Mouse (Mus musculus) layer of hippocampus, adult 9-11 months (tissue): ENCODE measurements around the gene Slc39a3.
A peak's percentile ranks its signal among the peaks of the same experiment; 100 is the strongest.

ENCODE experiments used
- DNase-seq: peaks from one replicate; pipeline ENCODE4 v3.0.0; 2022

Gene Slc39a3

GRCm38 (mm10) chr10:81041458-81042175, 4.4 kb upstream of the Slc39a3 start:
- DNase-seq: peak; percentile 54

DNA sequence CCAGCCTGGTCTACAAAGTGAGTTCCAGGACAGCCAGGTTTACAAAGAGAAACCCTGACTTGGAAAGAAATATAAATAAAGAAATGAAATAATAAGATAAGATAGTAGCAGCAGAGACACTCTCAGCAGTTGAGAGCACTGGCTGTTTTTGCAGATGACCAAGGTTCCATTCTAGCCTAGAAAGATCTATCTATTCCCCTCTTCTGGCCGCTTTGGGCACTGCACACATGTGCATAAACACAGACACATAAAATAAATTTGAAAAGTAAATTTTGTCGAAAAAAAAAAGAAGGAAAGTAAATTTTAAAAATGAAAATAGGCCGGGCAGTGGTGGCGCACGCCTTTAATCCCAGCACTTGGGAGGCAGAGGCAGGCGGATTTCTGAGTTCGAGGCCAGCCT, 975 bp downstream of the Slc39a3 start:
- no peak for DNase-seq

GRCm38 (mm10) chr10:81033586-81033985, 3.6 kb downstream of the Slc39a3 start:
- DNase-seq: no peak

- DNase-seq: no peak
These were observed 8.2 kb downstream of the Slc39a3 start for GRCm38 (mm10) chr10:81029031-81029430.

DNA sequence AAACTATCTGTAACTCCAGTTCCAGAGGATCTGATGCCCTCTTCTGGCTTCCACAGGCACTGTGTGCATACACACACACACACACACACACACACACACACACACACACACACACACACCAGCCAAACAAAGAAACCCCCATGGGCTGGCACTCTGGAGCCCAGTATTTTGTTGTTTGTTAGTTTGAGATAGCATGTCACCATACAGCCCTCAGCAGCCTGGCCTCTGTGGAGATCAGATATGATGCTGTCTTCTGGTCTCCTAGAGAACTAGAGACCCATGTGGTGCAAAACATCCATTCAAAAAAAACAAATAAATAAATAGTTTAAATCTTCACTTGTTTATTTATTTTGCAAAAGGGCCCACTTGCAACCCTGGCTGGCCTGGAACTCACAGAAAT, 9.0 kb downstream of the Slc39a3 start:
- no peak for DNase-seq

DNA sequence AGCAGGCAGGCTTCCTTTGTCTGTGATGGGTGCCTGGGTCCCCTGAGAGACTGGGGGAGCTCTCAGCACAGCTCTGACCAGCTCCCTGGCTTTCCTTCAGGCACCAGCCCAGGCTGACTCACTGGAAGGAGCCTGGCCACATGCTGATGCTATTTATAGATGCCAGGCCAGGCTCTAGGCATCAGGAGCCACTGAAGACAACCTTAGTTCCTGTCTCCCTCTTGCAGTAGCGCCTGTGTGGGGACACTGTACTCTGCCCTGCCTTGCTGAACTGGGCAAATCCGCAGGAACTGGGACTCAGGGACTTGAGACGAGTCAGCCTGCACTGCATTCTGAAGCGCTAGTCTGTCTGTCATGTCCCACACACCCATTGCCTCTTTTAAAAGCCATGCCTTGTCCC, 9.9 kb downstream of the Slc39a3 start:
- no peak for DNase-seq

GRCm38 (mm10) chr10:81026857-81027256, 10.4 kb downstream of the Slc39a3 start:
- no peak for DNase-seq

DNA sequence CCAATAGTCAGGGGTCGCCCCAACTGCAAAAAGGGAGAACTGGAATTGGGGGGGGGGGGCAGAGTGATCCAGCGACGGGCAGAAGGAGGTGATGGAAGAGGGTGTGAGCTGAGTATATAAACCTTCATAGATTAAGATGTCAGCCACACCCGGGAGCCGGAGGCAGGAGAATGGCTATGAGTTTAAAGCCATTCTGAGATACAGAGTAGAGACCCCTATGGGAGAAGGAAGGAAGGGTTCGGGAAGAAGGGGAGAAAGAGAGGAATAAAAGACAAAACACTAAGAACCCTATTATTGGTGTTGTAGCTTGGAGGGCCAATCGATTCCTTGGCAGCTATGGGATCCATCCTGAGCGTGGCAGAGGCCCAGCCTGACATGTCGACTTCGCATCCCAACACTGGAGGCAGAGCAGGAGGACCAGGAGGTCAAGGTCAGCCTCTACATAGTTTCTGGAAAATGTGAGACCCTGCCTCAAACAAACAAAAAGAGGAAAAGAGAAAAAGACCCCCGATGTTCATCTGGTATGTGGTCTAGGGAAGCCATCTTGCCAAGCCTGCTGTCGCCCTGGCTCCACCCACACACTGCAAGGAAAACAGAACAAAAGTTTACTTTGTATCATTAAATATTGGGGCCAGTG, 11.5 kb downstream of the Slc39a3 start, which contains the start of gene Diras1:
Gene Diras1, minus strand, starts transcription at position 24 of the 637 bp plus-strand sequence.
- DNase-seq: no peak

DNA sequence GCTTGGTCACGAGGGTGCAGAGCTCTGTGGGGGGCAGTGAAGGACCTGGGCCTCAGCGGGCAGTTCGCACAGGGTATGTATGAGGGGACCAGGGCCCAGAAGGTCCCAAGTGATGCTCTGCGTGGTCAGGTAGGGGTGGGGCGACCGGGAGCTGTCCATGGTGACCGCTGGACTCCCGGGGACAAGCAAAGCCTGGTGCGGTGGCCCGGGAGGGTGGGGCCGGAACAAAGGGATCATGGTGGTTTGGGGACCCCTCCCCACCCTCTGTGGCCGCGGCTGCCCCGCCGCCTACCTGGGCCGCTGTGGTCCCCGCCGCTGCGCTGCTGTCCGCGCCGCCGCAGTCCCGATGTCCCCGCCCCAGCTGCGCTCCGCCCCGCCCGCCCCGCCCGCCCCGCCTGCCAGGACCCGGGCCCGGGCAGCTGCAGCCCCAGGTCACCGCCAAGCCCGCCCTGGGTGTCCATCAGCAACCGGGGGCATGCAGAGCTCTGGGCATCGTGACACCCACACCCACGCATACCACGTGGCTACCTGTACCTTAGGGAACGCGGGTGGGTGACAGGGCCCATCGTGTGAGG, 12.1 kb downstream of the Slc39a3 start:
- DNase-seq: no peak

DNA sequence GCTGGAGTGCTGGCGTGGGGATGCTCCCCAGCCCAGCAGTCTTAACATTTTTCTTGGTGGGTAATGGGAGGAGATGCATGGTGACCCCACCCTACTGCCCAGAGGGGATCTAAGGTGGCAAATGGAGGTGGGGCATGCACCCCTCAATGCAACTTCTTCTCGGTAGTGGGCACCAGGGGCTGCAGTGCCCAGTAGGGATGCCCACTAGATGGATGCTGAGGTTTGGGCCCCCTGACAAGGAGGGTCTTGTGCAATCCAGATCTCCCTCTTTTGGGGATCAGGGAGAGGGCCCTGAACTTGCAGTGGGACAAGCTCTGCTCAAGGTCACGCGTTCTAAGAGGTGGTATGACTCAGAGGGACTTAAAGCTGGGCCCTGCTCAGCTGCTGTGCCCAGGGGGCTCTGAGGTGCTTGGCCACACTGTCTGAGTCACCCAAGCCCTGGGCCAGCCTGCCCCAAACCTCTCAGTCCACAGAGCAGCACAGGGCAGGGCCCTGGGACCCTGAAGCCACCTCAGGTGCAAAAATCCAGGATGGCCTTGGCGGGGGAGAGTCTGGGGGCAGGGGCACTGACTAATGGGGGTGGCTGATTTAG, 12.8 kb downstream of the Slc39a3 start:
- DNase-seq: no peak

- DNase-seq: no peak
These were observed 14.5 kb downstream of the Slc39a3 start for GRCm38 (mm10) chr10:81022744-81023143.

- DNase-seq: no peak
These were observed 15.6 kb downstream of the Slc39a3 start for GRCm38 (mm10) chr10:81021547-81022110.

DNA sequence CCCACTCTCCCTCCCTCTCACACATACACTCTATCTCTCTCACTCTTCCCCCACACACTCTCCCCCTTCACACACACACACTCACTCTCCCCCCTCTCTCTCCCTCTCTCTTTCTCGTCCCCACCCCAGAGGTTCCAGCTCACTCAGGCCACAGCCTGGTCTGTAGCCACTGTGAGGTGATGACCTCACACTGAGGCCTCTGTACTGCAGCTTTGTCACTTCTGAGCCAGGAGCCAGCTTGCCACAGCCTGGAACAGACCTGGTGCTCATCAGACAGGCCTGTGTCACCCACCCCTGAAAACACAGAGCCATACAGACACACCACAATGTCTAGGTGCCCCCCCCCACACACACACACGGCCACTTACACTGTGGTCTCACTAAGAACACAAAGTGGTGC, 17.0 kb downstream of the Slc39a3 start:
- DNase-seq: peak; percentile 76

GRCm38 (mm10) chr10:81019687-81020086, 17.5 kb downstream of the Slc39a3 start:
- no peak for DNase-seq

DNA sequence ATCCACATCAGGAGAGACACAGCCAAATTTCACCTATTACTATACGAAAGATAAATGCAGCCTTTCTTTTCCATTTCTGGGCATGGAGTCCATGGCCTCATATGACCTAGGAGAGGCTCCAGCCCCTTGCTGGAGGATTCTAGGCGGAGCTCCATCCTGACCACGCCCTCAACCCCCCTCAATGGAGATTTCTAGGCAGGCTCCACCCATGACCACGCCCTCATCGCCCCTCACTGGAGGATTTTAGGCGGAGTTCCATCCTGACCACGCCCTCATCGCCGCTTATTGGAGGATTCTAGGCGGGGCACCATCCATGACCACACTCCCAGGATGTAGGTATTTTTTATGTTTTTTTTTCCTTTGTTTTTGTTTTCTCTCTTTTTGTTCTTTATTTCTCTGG, 18.9 kb downstream of the Slc39a3 start:
- DNase-seq: no peak

- DNase-seq: no peak
These were observed 20.6 kb downstream of the Slc39a3 start for GRCm38 (mm10) chr10:81016645-81017044.

DNA sequence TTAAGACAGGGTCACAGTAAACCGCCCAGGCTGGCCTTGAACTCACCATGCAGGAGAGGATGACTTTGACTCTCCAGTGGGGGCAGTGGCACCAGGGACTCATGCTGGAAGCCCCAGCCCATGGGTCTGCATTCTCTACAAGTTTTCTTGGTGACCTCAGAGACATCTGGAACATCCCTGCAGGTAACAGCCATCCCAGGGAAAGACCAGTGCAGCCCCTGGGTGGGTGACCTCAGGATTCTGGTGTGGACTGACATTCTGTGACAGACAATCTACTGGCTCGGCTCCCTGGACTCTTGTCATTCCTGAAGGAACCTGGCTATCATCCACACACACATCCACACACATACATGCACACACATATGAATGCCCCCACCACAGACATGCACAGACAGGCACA, 21.6 kb downstream of the Slc39a3 start:
- DNase-seq: no peak

- DNase-seq: peak; percentile 99
These were observed 22.5 kb downstream of the Slc39a3 start, which contains the start of gene Gng7 for GRCm38 (mm10) chr10:81014393-81015384. Gng7 (minus strand) TSS chr10:81014945.

DNA sequence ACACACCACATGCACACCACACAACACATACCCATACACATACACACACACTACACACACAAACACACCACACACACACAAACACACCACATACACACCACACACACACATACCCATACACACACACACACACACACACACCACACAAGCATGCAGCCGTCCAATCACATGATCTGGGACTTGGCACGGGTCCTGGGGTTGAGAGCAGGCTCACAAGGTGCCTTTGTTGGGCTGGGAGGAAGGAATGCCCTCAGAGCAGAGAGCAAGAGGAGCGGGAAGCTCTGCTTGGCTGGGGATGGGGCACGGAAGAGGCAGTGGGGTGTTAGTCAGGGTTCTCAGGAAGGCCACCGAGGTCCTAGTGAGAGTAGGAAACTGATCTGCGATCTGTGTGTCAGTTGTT, 26.4 kb downstream of the Slc39a3 start:
- peak; percentile 78 for DNase-seq

DNA sequence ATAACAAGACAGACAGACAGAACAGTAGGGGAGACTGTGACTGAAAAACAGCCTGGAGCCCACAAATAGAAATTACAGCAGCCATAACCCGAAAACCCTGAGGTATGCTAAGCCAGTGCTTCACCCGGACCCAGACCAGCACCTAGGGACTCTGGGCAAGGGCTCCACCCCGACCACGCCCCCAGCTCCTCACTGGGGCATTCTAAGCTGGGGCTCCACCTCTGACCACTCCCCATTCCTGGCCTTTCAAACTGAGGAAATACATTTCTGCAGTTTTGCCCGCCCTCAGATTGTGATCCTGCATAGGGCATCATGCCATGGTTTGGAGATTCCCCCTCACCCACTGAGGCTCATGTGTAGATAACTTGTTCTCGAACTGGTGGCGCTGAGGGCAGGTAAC, 30.0 kb downstream of the Slc39a3 start:
- no peak for DNase-seq

GRCm38 (mm10) chr10:81006005-81006677, 31.1 kb downstream of the Slc39a3 start:
- DNase-seq: no peak

DNA sequence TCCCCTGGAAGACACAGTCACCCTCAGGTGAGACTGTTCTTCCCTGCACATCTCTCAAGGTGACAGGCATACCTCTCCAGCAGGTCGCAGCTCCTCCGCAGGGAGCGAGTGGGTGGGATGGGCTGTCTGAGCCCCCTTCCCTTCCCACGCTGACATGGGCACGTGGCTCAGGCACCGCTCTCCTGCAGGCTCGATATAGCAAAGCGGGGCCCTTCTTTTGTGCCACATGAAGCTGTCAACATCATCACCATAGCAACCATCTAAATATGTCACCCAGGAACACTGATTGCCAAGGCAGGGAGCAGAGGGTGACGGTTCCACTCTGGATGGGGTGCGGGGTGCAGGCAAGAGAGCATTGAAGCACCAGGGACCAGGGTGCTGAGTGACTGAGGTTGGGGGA, 36.1 kb downstream of the Slc39a3 start:
- peak; percentile 90 for DNase-seq
